Mouse (Mus musculus) layer of hippocampus, adult 18-20 months (tissue): ENCODE measurements at regions not wholly inside any gene's neighbourhood (a gene's known extent, or its start where the extent isn't known, plus 50 kb on each side); places are given as distances from the start of the nearest gene placed in this dataset.

Experiments used
- DNase-seq, 2 experiments: peaks; one replicate each; pipeline ENCODE4 v3.0.0; 2022; ENCODE audit warnings: low spot score in 2 of 2

- DNase-seq = peak; percentile 7 to 37
Measured at GRCm38 (mm10) chr7:143951172-143951571, 50.6 kb upstream of the Shank2 start.
